Mouse (Mus musculus): ENCODE results near the gene Kif27.

- peak; percentile 27 for TF ChIP-seq CTCF (IDR thresholded peaks at IDR 0.05; ENCODE audit: low read depth)
- no peak for TF ChIP-seq EP300 (IDR thresholded peaks at IDR 0.05; ENCODE audit: low read depth)
Measured at GRCm38 (mm10) chr13:58253268-58253667, 105.7 kb downstream of the Kif27 start.
